In genomic region chr7:134381407-134381861, GRCm38 (mm10) we compare ENCODE assay signal across 8 mouse cellular contexts. TPM values are rescaled to one million over a fixed set of nuclear protein-coding genes. Genes with fewer than 3 reads are reported as not detected.
DNase-seq lines count a peak whose midpoint lies in the region; ATAC-seq lines count a peak whose summit lies in the region.

No protein-coding gene starts in this region.

- peak; percentile 13 for DNase-seq in cerebellum, adult 11 months
- DNase-seq in MN1 (ENCODE audit: low spot score) = peak; percentile 36
- DNase-seq in cerebellum, postnatal 25 days = peak; percentile 69 to 82
- DNase-seq in layer of hippocampus, postnatal 10 days (ENCODE audit: low spot score in 2 of 2) = peak; percentile 67 to 69
- peak; percentile 93 for DNase-seq in lung, postnatal 36 days
- peak; percentile 27 for DNase-seq in urinary bladder, adult 2 months (ENCODE audit: low spot score)

- ATAC-seq in cerebellum, adult (ENCODE audit: insufficient number of reproducible peaks, low FRiP score, low TSS enrichment) = no peak
- peak; percentile 79 for ATAC-seq in heart, embryonic 15.5 days (replicated peaks; ENCODE audit: insufficient number of reproducible peaks, insufficient read depth, low FRiP score, low read depth)

- H3K4me3 ChIP-seq in heart, embryonic 15.5 days = no peak overlapping the region

- H3K27ac ChIP-seq in heart, embryonic 15.5 days = 0 out of 2 replicates have a peak overlapping the region, but pooled peaks have one; percentile 41

- 22% methylated on average over 4 of the region's 4 CpGs for WGBS in heart, embryonic 15.5 days

- H3K4me1 ChIP-seq in heart, embryonic 15.5 days (replicated peaks) = peaks cover 13% of the 10 kb centered on the region

- no peak overlapping the region for H3K4me2 ChIP-seq in heart, embryonic 15.5 days

- no peaks in the 10 kb centered on the region for H3K27me3 ChIP-seq in heart, embryonic 15.5 days

- H3K9ac ChIP-seq in heart, embryonic 15.5 days = no peak overlapping the region

- no peaks in the 10 kb centered on the region for H3K9me3 ChIP-seq in heart, embryonic 15.5 days (replicated peaks)

- no peaks in the 10 kb centered on the region for H3K36me3 ChIP-seq in heart, embryonic 15.5 days

RNA-seq across cellular contexts. Expression of gene D7Ertd443e, which starts 4.0 kb away (rescaled TPM):
- 0.13 and 0.18 TPM in 2 replicates for polyA plus RNA-seq in heart, embryonic 15.5 days (2015; fragmentation: Nextera tagmentation; extraction: Ambion mirVana)
- 1 to 10 TPM in 1 of 2 experiments, under 1 TPM in 1; 0.87 to 1.1 TPM for total RNA-seq in layer of hippocampus, postnatal 10 days (2021)
- 0.32 and 0.34 TPM in 2 replicates for polyA plus RNA-seq in urinary bladder, adult 2 months (2012; rRNA removed)

Comparison
In these comparisons a context has a peak if more than half of its experiments do, and no peak if none do; other contexts are left out.
1. DNase-seq: peak in every context shown above with its lines; median percentile 93 in lung, postnatal 36 days; 76 in cerebellum, postnatal 25 days; 68 in layer of hippocampus, postnatal 10 days; 36 in MN1; 27 in urinary bladder, adult 2 months; 13 in cerebellum, adult 11 months.